Mouse (Mus musculus) lung, embryonic 15.5 days (tissue): ENCODE data around the gene Amn1. TPM values are rescaled to one million over a fixed set of nuclear protein-coding genes. Genes with fewer than 3 reads are reported as not detected.
A peak's percentile ranks its signal among the peaks of the same experiment; 100 is the strongest.
"Not testable (repeated sequence)": the region's sequence is repeated elsewhere in the genome, so short reads cannot be mapped to it uniquely, and the experiment has no call there.

Source experiments
- ATAC-seq: fragments of 200-750 bp; cut with Nextera tagmentation; 2 replicates; pipeline ENCODE4 v1.8.0; 2017; ENCODE audit warnings: moderate number of reproducible peaks, borderline replicate concordance; ENCODE audit not compliant: low FRiP score, low TSS enrichment; ENCODE audit errors: extremely low read depth
- H3K27ac ChIP-seq: fragments of 300-500 bp; sonication (generic); 2 replicates; pipeline ENCODE4 v1.5.1; 2015; ENCODE audit warnings: moderate library complexity, mild to moderate bottlenecking, inconsistent platforms
- H3K27me3 ChIP-seq: fragments of 300-500 bp; sonication (generic); 2 replicates; pipeline ENCODE4 v1.6.1; 2015; ENCODE audit warnings: inconsistent platforms
- H3K36me3 ChIP-seq: fragments of 300-500 bp; sonication (generic); 2 replicates; pipeline ENCODE4 v1.6.1; 2015; ENCODE audit warnings: inconsistent platforms
- H3K4me1 ChIP-seq: fragments of 300-500 bp; sonication (generic); 2 replicates; pipeline ENCODE4 v1.6.1; 2015; ENCODE audit warnings: inconsistent platforms
- H3K4me2 ChIP-seq: fragments of 300-500 bp; sonication (generic); 2 replicates; pipeline ENCODE4 v1.6.1; 2015; ENCODE audit warnings: inconsistent platforms, mild to moderate bottlenecking, moderate library complexity
- H3K4me3 ChIP-seq: fragments of 300-500 bp; sonication (generic); 2 replicates; pipeline ENCODE4 v1.5.1; 2015; ENCODE audit warnings: mild to moderate bottlenecking, inconsistent platforms
- H3K9ac ChIP-seq: fragments of 300-500 bp; sonication (generic); 2 replicates; pipeline ENCODE4 v1.6.1; 2015; ENCODE audit warnings: inconsistent platforms
- H3K9me3 ChIP-seq: fragments of 300-500 bp; sonication (generic); 2 replicates; pipeline ENCODE4 v1.6.1; 2016; ENCODE audit warnings: inconsistent platforms
- WGBS: fragments of 180-500 bp; shearing (Covaris S2); methylation state at CpG from one replicate; pipeline ENCODE4 v1.1.7; 2015; 5-methylcytosine and 5-hydroxymethylcytosine counted together
- polyA plus RNA-seq: library from polyadenylated mRNA; unstranded; fragments of >200 nt; fragmentation: Nextera tagmentation; extraction: Ambion mirVana; gene quantifications from 2 replicates; pipeline ENCODE4 v1.2.1, GENCODE M21; 2015

Amn1 gene
- polyA plus RNA-seq, 1 experiment from 2014 or later, result 28.2 TPM

GRCm38 (mm10) chr6:149187371-149187770 is 1.1 kb downstream of the Amn1 start:
- Histone ChIP-seq H3K9me3 (no peaks in the 10 kb centered on the region), H3K9ac (no peak overlapping the region), H3K4me3 (peak overlapping the region; percentile 68), H3K4me1 (peaks cover 8% of the 10 kb centered on the region), H3K27ac (no peak overlapping the region), H3K27me3 (no peaks in the 10 kb centered on the region), H3K36me3 (peaks cover 20% of the 10 kb centered on the region), H3K4me2 (peak overlapping the region; percentile 58)
- ATAC-seq, result no peak
- WGBS, result 56% methylated on average over 1 of the region's 1 CpGs

DNA sequence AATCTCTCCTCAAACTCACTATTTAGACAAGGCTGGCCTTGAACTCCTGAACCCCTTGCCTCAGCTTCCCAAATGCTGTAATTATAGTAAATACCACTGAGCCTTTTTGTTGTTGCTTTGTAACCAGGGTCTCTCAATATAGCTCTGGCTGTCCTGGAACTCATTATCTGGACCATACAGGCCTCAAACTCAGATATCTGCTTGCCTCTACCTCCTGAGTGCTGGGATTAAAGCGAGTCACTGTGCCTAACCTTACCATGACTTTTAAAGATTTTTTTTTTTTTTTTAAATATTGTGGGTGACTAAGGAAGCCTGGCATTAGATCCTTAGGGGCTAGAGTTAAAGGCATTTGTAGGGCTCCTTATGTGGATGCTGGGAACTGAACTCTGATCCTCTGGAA is 4.5 kb downstream of the Amn1 start:
- Histone ChIP-seq H3K27ac (no peak overlapping the region), H3K27me3 (no peaks in the 10 kb centered on the region), H3K9me3 (no peaks in the 10 kb centered on the region), H3K9ac (no peak overlapping the region), H3K4me3 (no peak overlapping the region), H3K4me1 (peaks cover 8% of the 10 kb centered on the region), H3K36me3 (peaks cover 42% of the 10 kb centered on the region), H3K4me2 (no peak overlapping the region)
- 95% methylated on average over 1 of the region's 1 CpGs for WGBS
- no peak for ATAC-seq

DNA sequence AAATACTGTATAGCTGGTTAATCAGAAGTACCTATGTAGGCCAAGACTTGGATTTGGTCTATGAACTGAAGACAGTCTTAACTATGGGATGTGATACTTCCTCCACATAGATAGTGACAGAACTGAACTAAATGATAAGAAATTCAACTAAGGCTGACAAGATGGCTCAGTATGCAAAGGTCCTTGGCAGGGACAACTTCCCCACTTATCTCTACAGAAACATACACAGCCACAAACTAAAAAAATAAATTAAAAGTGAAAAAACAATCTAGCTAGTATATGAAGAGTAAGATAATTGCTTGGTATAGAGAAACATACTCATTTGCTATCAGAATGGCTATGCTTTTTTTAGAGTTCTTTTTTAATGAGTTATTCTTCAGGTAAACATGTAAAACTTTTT is 9.4 kb downstream of the Amn1 start:
- ATAC-seq, result no peak
- peaks cover 70% of the 10 kb centered on the region for H3K36me3 ChIP-seq
- no peak overlapping the region for H3K4me2 ChIP-seq
- 0 out of 2 replicates have a peak, but pooled peaks cover 3% of the 10 kb centered on the region for H3K9me3 ChIP-seq
- no peak overlapping the region for H3K9ac ChIP-seq
- no peak overlapping the region for H3K27ac ChIP-seq
- H3K4me1 ChIP-seq, result no peaks in the 10 kb centered on the region
- no peaks in the 10 kb centered on the region for H3K27me3 ChIP-seq
- H3K4me3 ChIP-seq, result no peak overlapping the region

DNA sequence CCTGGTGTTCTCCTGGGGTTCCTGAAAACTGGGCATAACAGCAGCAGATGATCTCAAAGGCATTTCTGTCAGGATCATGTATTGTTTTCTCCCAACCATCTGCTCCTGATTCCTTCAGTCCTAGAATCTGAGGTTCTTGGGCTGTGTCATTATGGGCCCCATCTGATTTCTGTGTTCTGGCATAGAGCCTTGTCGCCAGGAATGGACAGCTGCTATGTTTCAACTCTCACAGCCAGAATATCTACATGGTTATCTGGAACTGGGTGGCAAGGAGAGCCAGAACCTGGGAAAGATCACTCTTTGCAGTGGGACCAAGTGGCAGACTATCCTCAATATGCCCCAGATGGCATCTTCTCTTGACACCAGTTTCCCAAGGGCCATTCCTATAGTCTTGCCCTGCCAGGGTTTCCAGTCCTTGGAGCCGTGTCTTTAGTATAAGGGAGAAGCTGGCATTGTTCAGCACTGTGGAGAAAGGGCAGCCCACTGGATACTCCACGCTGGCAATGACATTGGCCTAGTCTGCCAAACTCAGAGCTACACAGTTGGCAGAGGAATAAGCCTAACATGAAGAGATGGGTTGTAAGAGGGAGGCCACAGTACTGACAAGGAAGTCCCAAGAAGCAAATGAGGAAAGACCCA is 13.5 kb downstream of the Amn1 start:
- Histone ChIP-seq H3K27me3 (no peaks in the 10 kb centered on the region), H3K36me3 (peaks cover 48% of the 10 kb centered on the region), H3K4me3 (no peak overlapping the region), H3K4me1 (no peaks in the 10 kb centered on the region), H3K9ac (no peak overlapping the region), H3K9me3 (0 out of 2 replicates have a peak, but pooled peaks cover 3% of the 10 kb centered on the region), H3K27ac (no peak overlapping the region; the same call in 1 of the 2 replicates), H3K4me2 (no peak overlapping the region)
- 0 out of 2 replicates have a peak, but pooled peaks have one; percentile 42 for ATAC-seq
- WGBS, result 76% methylated on average over 3 of the region's 3 CpGs

GRCm38 (mm10) chr6:149173831-149174625 is 14.5 kb downstream of the Amn1 start:
- Histone ChIP-seq H3K9me3 (0 out of 2 replicates have a peak, but pooled peaks cover 3% of the 10 kb centered on the region), H3K4me3 (no peak overlapping the region), H3K9ac (no peak overlapping the region), H3K4me1 (no peaks in the 10 kb centered on the region), H3K27me3 (no peaks in the 10 kb centered on the region), H3K4me2 (no peak overlapping the region), H3K27ac (no peak overlapping the region), H3K36me3 (peaks cover 43% of the 10 kb centered on the region)
- 43% methylated on average over 4 of the region's 4 CpGs for WGBS
- ATAC-seq, result no peak

DNA sequence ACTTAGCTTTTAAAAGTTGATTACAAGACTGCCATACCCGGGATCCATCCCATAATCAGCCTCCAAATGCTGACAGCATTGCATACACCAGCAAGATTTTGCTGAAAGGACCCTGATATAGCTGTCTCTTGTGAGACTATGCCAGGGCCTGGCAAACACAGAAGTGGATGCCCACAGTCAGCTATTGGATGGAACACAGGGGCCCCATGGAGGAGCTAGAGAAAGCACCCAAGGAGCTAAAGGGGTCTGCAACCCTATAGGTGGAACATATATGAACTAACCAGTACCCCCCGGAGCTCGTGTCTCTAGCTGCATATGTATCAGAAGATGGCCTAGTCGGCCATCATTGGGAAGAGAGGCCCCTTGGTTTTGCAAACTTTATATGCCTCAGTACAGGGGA is 18.5 kb downstream of the Amn1 start:
- peaks cover 26% of the 10 kb centered on the region for H3K36me3 ChIP-seq
- H3K27ac ChIP-seq, ATAC-seq: not testable (repeated sequence)

GRCm38 (mm10) chr6:149168436-149168835 is 20.1 kb downstream of the Amn1 start:
- Histone ChIP-seq H3K27me3 (no peaks in the 10 kb centered on the region), H3K9me3 (no peaks in the 10 kb centered on the region), H3K4me3 (no peak overlapping the region), H3K4me2 (no peak overlapping the region), H3K36me3 (peaks cover 29% of the 10 kb centered on the region), H3K4me1 (no peaks in the 10 kb centered on the region), H3K27ac (no peak overlapping the region), H3K9ac (no peak overlapping the region)
- ATAC-seq, result no peak
- WGBS, result 88% methylated on average over 2 of the region's 2 CpGs

More for the DNA sequence above, 18.5 kb downstream of the Amn1 start:
- H3K9me3 ChIP-seq, H3K9ac ChIP-seq, H3K4me3 ChIP-seq, H3K4me2 ChIP-seq, H3K4me1 ChIP-seq, H3K27me3 ChIP-seq: not testable (repeated sequence)
- WGBS, result 88% methylated on average over 4 of the region's 4 CpGs

DNA sequence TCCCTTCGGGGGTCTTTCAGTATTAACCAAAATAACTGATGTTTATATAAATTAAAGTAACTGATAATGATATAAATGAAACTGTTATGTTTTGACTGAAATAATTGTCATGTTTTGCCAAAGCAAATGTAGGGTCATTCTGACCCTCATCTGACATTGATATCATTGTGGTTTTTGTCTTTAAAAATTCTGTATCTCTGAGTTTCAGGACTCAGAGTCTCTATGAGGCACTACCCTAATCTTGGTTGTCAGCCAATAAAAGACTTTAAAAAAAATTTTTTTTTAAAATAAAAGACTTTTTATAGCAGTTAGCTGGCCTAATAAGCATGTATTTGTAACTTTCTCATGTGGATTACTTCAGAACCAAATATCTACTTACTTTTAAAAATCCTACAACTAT is 20.8 kb downstream of the Amn1 start:
- Histone ChIP-seq H3K27ac (no peak overlapping the region), H3K36me3 (peaks cover 33% of the 10 kb centered on the region), H3K4me3 (no peak overlapping the region), H3K4me1 (no peaks in the 10 kb centered on the region), H3K27me3 (no peaks in the 10 kb centered on the region), H3K9me3 (no peaks in the 10 kb centered on the region), H3K9ac (no peak overlapping the region), H3K4me2 (no peak overlapping the region)
- WGBS, result 92% methylated on average over 1 of the region's 1 CpGs
- ATAC-seq, result no peak

GRCm38 (mm10) chr6:149167038-149167437 is 21.5 kb downstream of the Amn1 start:
- not testable (repeated sequence) for H3K4me1 ChIP-seq, ATAC-seq, H3K4me3 ChIP-seq, H3K9ac ChIP-seq, H3K27ac ChIP-seq, H3K4me2 ChIP-seq, H3K9me3 ChIP-seq, H3K27me3 ChIP-seq
- H3K36me3 ChIP-seq, result peaks cover 34% of the 10 kb centered on the region
- WGBS, result 50% methylated on average over 3 of the region's 4 CpGs

DNA sequence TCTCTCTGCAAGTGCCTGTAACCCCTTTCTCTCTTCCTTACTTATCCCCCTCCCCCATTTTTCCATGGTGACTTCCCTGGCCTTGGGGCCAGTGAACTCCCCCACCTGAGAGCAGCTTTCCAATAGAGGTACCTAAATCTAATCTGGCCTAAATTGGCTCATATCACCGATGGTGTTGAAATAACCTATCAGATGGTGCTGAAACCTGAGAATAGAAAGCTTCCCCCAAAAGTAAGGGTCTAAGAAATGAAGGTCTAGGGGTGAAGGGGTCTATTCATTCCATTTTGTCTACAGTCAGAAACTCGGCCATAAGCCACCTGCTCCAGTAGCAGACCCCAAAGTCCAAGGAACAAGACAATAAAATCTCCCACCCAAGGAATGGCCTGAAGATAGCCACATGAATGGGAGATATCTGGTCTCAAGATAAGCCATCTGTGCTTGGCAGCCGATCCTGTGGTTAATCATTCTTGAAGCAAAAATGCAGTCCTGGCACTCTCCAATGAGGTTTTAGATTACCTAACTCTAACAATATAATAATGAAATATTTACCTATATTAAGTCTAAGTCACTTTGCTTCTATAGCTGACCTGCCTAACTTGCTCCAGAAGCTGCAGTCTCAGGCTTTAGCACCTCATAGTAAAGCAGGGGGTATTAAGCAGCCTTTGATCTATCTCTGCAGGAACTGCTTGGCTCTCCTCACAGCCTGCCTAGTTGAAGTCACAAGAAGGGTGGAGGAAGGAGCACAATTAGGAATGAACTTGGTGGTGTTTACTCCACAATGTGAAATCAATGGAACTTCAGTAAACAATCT is 33.3 kb downstream of the Amn1 start:
- Histone ChIP-seq H3K4me2 (no peak overlapping the region), H3K9me3 (no peaks in the 10 kb centered on the region), H3K9ac (no peak overlapping the region), H3K4me3 (no peak overlapping the region), H3K27ac (peak overlapping the region; percentile 61), H3K27me3 (no peaks in the 10 kb centered on the region), H3K4me1 (peaks cover 18% of the 10 kb centered on the region), H3K36me3 (peaks cover 8% of the 10 kb centered on the region; the same call in 1 of the 2 replicates)
- 33% methylated on average over 3 of the region's 3 CpGs for WGBS
- no peak for ATAC-seq

- peaks cover 8% of the 10 kb centered on the region; the same call in 1 of the 2 replicates for H3K36me3 ChIP-seq
- H3K4me1 ChIP-seq, result peaks cover 18% of the 10 kb centered on the region
- H3K9ac ChIP-seq, result no peak overlapping the region
- H3K4me3 ChIP-seq, result no peak overlapping the region
- H3K9me3 ChIP-seq, result no peaks in the 10 kb centered on the region
- no peak overlapping the region for H3K4me2 ChIP-seq
- 0 out of 2 replicates have a peak, but pooled peaks have one; percentile 31 for ATAC-seq
- H3K27me3 ChIP-seq, result no peaks in the 10 kb centered on the region
- H3K27ac ChIP-seq, result peak overlapping the region; percentile 61; the same call in 1 of the 2 replicates
- WGBS, result 7% methylated on average over 8 of the region's 8 CpGs
Measured at GRCm38 (mm10) chr6:149154116-149155030, 34.1 kb downstream of the Amn1 start.
